Mouse (Mus musculus): ENCODE results near the gene Neurl4.

DNA sequence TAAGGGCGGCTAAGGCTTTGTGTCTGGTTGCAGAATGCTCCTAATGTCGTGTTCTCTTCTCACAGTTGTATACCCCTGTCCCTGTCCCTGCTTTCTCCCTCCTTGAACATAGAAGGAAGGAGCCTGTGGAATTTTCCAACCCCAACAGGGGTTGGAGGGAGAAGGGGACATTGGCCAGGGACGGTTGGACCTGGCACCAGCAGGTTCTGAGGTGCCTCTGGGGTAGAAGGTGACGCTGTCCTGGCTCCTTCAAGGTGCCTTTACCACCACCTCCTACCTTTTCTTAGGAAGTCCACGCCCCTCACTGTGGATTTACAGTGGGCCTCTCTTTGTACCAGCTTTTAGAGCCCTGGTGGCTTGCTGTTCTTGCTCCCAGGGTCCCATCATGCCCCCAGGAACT, 37.0 kb downstream of the Neurl4 start:
- TF ChIP-seq POLR2A (IDR thresholded peaks at IDR 0.05; ENCODE audit: extremely low read depth, insufficient read depth, low read length): no peak
- TF ChIP-seq CTCF (IDR thresholded peaks at IDR 0.05; ENCODE audit: extremely low read depth, insufficient read depth, low read length): no peak
